Mouse (Mus musculus): ENCODE results near the gene Olfr16.

GRCm38 (mm10) chr1:172917115-172917514 lies 33.1 kb upstream of the Olfr16 start:
- no peak for TF ChIP-seq CHD2 (IDR thresholded peaks at IDR 0.05; ENCODE audit: low read length)
- TF ChIP-seq MAFK (IDR thresholded peaks at IDR 0.05; ENCODE audit: borderline replicate concordance, low read depth, low read length) = no peak
- no peak for TF ChIP-seq USF2 (IDR thresholded peaks at IDR 0.05; ENCODE audit: borderline replicate concordance in 1 of 2, insufficient read depth in 1 of 2, low read depth in 1 of 2, low read length in 2 of 2)
- no peak for TF ChIP-seq USF1 (IDR thresholded peaks at IDR 0.05; ENCODE audit: low read depth, low read length)
- TF ChIP-seq POLR2A (IDR thresholded peaks at IDR 0.05; ENCODE audit: control insufficient read depth in 1 of 2, insufficient read depth in 1 of 2, low read depth in 1 of 2, low read length in 2 of 2, poor library complexity in 1 of 2) = no peak
- no peak for TF ChIP-seq MYC (IDR thresholded peaks at IDR 0.05; ENCODE audit: low read depth, low read length)
- TF ChIP-seq ZMIZ1 (IDR thresholded peaks at IDR 0.05; ENCODE audit: low read depth, low read length) = no peak
- TF ChIP-seq EP300 (IDR thresholded peaks at IDR 0.05; ENCODE audit: low read depth in 1 of 2, low read length in 2 of 2) = no peak
- TF ChIP-seq RAD21 (IDR thresholded peaks at IDR 0.05; ENCODE audit: low read depth, low read length) = no peak
- TF ChIP-seq E2F4 (IDR thresholded peaks at IDR 0.05; ENCODE audit: borderline replicate concordance, low read depth, low read length) = no peak
- no peak for TF ChIP-seq GATA1 (IDR thresholded peaks at IDR 0.05; ENCODE audit: low read depth, low read length)
- no peak for TF ChIP-seq ZKSCAN1 (IDR thresholded peaks at IDR 0.05; ENCODE audit: low read depth, low read length)
